Mouse (Mus musculus): ENCODE measurements around the gene Pdcd4.
A peak's percentile ranks its signal among the peaks of the same experiment; 100 is the strongest.

Pdcd4 gene

DNA sequence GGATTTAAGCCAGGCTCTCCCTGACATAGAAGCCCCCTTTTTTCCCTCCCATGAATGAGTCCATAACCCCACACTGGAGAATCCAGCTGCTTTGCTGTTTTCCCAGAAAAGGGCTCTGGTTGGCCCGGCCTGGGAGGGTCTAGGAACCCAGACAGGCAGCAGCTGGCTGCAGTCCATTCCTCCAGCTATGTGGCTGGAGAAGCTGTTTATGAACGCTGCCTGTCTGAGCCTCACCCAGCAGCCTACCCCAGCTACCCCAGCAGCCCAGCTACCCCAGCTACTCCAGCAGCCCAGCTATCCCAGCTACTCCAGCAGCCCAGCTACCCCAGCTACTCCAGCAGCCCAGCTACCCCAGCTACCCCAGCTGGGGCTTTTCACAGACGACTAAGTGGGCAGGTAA is at the start of gene Pdcd4:
Gene Pdcd4, plus strand, starts transcription at position 171 of the 400 bp plus-strand sequence.
- no peak for DNase-seq

DNA sequence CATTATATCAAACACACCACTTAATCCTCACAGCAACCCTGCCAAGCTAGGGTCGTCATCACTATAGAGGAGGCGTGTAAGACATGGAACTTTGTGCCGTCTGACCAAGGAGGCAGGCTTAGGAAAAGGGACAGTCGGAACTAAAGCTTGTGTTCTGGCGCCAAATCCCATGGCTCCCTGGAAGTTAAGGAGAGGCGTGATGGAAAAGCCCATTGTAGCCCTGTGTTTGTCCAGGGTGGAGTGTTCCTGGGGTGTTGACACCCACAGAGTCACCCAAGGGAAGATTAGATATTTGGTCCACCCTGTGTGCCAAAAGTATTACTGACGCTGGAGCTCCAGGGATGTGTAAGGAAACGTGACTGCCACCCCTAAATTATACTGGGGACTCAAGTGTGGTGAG is 48.1 kb upstream of the Pdcd4 start:
- no peak for DNase-seq

DNA sequence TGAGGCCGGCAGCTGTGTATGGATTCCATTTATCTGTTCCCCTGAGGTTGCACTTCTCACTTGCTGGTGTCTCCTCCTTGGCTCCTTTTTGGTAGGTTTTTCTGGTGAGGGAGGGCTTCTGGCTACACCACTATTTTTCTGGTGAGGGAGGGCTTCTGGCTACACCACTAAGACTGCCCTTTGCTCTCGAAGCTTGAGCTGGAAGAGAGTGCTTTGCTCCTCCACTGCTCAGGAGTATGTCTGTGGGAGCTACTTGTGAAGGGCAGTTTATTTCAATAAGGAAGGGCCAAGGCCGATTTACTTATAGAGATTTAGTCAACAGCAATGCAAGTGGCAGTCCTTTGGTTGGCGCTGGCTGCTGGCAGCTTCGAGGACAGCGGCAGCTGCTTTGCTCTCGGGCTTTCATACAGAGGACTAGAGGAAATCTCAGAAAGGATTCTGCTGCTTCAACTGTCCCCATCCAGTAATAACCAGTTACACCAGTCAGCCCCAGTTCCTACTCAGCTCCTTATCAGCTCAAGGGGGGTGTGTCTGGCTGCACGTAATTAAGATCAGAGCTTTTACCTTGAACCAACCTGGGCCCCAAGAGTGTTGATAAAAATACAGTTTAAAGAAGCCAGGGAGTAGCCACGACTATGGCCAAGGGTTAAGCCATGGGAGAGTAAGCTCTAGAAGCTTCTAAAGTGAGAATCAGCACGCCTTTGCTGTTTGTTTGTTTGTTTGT is 43.6 kb upstream of the Pdcd4 start:
- DNase-seq, result no peak

DNA sequence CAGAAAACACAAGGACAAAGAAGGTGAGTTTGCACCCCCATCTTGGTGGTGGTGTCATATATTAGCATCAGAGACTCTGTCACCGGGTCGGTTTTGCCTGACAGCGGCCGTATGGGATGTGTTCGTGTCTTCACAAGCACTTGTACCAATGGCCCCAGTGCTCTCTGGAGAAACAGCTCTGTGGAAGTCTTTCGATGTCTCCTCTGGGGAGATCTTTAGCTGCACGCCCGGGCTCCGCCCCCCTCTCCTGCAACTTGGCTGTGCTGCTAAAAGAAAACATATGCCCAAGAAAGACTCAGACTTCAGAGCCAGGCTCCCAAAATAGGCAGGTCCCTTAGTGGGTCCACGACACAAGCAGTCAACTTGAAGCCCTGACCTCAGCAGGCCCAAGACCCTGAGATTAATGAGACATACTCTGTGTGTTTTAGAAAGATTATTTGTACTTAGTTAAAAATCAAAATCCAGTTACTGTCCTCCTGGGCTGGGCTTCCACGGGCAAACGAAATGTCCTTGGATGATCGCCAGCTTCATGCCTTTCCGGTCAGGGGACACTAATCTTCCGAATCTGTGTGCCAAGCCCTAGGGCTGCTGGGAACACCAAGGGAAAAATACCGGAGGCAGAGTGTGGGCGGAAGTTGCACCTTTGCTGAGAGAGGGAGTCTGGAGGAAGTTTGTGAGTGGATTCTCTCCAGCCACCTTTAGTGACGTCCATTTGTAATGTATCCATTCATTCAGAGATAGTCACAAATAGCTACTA is 41.7 kb upstream of the Pdcd4 start:
- peak; percentile 91 for DNase-seq

DNA sequence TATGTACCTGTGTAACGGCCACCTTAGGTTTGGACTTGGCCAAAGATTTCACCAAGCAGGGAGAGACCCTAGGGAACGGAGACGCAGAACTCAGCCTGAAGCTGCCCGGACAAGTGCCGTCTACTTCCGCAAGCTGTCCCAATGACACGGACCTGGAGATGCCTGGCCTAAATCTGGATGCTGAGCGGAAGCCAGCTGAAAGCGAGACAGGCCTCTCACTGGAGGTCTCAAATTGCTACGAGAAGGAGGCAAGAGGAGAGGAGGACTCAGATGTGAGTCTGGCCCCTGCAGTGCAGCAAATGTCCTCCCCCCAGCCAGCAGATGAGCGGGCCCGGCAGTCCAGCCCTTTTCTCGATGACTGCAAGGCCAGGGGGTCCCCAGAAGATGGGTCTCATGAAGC is 40.7 kb upstream of the Pdcd4 start:
- DNase-seq, result no peak

DNA sequence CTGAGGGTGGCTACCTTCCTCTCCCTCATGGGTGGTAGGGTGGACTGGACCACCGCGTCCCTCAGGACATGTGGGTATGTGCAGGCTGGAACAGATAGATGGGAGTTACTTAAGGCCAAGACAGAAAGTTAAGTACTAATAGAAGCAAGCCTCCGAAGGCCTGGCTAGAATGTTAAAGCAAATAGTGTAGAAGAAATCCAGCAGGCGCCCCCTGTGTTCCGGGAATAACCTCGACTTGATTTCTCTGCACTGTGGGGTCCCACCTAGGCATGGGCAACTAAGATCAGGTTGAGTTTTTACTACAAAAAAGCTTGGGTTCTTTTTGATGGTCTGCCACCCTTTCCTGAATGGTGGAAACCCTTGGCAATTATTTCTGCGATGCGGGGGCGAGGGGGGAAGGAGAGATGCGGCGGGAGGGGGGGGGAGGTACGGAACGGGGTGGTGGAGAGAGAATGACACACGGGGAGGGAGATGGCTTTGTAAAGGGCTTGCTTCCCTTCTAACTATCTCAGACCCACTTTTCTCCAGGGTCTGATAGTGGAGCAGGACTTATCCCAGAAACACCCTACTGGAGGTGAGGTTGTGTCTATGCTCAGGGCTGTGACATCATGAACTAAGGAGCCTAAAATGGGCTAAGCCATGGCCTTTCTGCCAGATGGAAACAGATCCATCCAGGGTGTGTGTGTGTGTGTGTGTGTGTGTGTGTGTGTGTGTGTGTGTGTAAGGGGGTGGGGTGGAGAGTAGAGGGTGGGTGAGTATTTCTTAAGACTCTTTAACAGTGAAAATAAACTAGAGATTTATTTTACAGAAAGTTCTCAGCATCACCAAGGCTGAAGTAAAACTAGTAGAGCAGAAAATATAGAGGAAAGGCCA is 40.0 kb upstream of the Pdcd4 start:
- no peak for DNase-seq

DNA sequence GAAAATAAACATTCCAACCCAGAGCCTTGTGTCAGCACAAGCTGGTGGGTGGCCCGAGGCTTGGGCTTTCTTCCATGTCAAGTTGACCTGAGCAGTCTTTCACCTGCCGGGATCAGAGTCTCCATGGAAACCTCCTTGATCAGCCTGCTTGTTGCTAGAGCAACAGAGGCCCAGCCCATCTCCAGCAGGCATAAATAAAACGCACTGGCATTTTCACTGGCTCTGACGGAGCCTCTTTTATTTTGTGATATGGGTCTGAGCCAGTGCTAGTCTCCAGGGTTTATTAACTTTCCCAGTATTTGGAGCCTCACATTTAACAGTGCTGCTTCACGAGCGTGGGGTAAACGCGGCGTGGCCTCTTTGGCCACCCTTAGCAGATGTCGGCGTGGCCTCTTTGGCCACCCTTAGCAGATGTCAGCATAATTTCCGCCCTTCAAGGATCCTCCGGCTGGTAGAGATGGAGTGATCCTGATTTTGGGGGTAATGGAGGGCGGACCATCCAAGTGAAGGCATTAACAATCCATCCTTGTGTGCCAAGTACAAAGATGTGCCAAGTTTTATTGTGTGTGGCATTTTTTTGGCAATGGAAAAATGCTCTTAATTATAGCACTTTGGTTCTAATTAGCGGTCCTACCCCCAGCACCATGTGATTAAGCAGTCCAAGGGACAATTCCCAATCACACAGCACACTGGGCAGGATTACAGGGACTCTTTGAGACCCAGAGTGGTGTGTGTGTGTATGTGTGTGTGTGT is 39.2 kb upstream of the Pdcd4 start:
- peak; percentile 38 for DNase-seq

DNA sequence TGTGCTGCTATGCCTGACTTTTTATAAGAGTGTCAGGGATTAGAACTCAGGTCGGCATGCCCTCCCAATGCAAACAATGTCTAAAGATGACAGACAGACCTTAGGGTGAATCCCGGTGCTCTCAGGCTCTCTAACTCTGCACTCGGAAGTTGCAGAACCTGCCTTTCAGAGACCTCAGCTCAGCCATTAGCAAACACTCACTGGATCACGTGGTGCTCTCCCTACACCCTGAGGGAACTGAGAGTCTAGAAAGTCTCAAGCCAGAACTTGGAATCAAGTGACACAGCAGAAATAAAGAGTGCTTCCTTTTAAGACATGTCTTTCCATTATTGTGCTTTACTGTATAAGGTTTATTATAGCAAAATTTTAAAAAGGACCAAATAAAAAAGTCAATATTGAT is 37.1 kb upstream of the Pdcd4 start:
- peak; percentile 68 for DNase-seq

DNA sequence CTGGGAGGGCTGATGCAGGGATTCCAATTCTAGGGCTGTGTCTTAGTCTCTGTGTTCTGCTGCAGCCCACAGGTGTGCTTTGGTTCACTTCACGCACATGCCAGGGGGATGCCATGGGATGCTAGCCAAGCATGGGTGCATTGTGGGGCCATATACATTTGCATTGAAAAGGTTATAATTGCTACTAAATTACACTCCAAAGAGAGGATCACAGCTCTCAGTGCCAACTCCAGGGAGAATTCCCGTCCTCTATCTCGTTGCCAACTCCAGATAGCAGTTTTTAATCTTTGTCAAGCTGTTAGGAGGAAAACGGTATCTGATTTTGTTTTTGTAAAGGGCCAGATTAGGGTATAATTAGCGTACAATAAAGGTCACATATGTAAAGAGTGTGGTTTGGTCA is 36.2 kb upstream of the Pdcd4 start:
- DNase-seq, result no peak

DNA sequence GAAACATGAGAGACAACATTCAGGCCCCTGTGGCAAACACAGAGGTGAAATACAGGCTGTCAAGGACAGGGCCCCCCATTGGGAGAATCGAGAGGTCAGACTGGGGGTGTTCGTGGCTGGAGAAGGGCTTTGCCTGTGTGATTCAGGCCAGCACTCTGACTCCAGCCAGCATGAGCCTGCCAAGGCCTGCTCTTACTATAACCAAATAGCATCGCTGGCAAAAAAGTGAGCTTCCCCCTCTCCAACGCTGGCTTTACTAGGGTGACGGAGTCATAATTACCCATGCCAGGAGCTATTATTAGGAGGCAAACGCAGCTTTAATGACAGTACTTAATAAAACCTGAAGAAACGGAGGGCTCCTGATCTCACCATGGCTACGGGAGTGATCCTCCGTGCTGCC is 35.2 kb upstream of the Pdcd4 start:
- DNase-seq, result no peak

DNA sequence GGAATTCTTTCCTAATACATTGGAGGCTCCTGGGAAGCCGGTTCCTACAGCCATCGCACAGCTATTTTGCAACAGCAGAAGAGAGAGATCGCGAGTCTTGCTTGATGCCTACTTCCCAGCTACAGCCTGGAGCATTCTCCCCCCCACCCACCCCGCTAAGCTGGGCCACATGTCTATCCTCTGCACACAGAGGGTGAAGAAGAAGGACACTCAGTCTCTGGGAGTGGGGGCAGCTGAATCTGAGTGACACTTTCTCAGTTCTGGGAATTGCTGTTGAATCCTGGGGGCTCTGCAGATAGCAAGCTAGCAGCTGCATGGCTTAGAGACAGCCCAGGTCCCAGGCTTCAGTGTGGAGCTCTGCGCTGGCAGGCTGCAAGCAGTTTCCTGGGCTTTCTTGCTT is 34.1 kb upstream of the Pdcd4 start:
- DNase-seq, result no peak

DNA sequence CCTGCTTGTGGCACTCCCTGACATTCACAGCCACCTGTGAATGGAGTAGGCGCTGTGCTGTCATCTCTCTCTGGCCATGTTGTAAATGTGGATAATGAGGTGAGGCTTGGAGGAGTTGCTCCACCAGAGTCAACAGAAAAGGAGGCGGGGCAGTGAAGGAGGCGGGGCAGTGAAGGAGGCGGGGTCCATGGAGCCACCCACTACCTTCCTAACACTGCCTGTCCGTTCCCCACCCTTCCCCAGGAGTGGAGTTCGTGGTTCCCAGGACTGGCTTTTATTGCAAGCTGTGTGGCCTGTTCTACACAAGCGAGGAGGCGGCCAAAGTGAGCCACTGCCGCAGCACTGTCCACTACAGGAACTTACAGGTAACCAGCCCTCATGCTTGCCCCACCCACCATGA is 32.9 kb upstream of the Pdcd4 start:
- peak; percentile 49 for DNase-seq

DNA sequence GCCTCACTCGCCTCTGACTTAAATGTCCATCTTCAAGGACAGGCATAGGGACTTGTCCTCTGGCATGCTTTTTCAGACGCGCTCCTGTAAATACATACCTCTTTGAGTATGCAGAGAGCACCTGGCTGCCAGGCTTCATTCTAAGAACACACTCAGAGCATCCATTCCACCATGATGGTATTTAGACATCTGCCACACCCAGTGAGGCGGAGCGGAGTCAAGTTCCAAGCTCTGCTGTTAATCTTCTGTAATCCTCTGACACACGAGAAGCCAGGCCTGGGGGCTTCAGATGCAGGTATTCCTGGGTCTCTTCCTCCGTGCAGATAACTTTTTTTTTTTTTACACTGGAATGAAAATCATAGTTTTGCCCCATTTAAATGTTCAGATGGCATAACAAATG is 32.4 kb upstream of the Pdcd4 start:
- DNase-seq, result no peak

DNA sequence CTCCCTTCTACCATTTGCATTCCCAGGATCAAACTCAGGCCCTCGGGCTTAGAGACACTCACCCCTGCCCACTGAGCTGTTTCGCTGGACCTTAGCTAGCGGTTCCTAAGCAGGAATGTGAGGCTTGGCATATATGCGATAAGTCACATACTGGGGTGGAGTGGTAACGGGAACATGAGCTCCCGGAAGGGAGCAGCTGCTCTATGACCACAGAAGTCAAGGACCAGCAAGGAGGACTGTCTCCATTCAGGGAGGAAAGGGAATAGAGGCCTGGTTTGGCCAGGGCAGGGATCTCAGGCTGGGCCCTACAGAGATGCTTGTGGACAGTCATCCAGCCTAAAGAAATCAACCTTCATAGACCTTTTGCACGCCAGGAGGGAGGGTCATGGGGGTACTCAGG is 30.7 kb upstream of the Pdcd4 start:
- no peak for DNase-seq

DNA sequence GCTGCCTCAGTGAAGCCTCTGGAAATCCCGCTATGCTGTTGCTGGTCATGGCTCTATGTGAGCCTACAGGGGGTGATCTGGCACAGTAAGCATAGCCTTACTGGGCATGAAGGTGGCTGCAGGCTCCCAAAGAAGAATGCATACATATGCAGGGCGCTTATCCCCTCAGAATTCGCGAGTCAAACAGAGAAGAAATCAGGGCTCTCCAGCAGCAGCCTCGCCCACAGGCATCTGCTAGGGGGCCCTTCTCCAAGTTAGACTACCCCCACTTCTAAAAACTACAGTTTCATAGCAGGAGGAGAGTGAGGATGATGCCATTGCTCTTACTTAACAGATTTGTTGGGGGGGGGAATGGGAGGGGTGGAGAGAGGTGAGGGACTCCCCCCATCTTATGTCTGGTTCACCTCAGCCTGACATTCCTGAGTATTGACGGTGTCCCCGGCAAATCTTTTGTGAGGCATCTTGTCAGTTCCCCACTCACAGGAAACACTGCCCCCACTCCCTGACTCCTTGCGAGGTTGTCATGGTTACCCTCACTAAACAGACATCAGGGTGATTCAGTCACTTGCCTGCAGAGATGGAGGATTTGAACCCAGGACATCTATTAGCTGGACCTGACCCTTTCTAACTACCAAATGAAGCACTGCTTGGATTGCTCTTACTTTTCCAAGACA is 29.3 kb upstream of the Pdcd4 start:
- DNase-seq, result no peak

DNA sequence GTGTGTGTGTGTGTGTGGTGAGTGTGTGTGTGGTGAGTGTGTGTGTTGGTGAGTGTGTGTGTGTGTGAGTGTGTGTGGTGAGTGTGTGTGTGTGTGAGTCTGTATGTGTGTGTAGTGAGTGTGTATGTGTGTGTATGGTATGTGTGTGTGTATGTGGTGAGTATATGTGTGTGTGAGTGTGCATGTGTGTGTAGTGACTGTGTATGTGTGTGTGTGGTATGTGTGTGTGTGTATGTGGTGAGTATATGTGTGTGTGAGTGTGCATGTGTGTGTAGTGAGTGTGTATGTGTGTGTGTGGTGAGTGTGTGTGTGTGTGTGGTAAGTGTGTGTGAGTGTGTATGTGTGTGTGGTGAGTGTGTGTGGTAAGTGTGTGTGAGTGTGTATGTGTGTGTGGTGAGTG is 24.8 kb upstream of the Pdcd4 start:
- no peak for DNase-seq

DNA sequence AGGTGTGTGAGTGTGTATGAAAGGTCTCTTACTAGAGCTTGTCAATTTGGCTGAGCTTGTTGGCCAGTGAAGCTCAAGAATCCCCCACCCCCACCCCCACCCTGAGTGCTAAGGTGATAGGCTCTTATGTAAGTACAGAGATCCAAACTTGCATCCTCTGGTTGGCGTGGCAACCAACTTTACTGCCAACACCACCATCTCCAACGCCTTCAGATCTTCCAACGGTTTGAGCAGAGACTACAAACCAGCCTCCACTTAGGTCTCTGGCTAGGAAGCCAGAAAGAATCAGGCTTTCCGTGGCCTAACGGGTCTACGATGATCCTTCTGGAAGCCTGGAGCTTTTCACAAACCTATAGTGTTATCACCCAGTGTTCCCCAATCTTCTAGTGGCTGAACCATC is 23.9 kb upstream of the Pdcd4 start:
- no peak for DNase-seq

DNA sequence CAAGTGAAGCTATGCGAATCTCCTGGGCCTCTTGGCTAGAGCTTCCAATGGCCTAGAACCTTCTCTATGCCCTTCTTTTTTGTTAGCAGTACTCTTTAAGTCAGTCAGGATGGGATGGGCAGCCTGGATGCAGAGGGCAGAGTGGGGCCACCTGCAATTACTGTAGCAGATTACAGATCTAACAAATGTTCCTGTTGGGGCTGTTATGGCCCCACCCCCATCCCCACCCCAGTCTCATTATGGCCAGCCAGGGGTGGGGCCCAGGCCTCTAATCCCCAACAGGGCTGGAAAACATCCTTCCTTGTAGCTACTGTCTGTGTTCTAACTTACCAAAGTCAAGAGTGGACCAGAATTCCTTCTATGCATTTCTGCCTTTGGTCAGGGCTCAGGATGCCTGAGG is 23.2 kb upstream of the Pdcd4 start:
- no peak for DNase-seq

DNA sequence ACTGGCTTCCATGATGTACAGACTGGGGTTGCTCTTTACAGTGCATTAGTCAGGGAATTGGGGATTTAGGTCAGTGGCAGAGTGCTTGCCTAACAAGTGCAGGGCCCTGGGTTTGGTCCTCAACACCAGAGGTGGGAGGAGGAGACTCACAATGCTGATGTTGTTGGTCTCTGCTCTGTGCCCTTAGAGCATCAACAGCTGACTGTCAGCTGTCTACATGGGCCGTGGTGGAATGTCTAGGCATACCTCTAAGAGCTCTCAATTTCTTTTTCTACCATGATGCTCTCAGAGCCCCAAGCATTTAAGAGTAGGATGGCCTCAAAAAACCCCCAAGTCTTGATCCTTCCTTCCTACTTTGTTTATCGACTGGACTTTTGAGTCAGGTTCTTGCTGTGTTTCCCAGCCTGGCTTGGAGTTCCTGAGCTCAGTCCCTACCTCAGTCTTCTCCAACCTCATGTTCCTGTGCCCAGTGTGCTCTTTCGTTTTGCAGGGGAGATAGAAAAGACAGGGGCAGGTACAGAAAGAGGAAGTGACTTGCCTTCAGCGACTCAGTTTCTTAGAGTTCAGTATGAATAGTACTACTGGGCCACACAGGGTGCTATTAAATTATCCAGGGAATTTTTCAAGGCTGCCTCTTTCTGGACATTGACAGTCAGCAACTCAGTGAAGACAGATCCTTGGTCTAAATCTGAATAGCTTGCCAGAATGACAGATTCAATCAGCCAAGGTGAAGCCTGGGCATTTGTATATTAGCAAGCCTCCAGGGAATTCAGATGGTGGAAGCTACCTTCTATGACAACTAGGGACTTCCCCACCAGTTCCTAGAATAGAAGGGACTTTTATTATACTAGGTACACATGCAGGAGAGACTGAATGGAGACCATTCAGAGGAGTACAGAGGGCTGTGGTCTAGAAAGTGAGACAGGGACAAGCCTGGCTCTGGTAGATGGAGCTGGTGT is 22.3 kb upstream of the Pdcd4 start:
- DNase-seq, result no peak

DNA sequence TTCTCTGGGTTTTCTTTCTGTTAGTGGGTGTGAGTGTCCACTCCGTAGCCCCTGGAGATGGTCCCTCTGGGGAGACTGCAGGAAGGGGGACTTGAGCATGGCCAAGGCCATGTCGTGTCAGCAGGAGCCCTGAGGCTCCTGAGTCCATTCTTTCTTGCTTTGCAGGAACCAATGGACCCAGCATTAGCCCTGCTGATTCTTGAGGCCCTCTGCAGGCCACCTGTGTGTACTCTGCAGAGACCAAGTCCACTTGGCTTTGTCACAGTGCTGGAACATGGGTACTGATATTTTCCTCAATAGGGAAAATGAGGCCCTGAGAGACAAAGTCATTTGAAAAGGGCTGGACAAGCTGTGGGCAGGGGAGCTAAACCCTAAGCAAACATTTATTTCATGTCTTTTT is 21.5 kb upstream of the Pdcd4 start:
- no peak for DNase-seq

DNA sequence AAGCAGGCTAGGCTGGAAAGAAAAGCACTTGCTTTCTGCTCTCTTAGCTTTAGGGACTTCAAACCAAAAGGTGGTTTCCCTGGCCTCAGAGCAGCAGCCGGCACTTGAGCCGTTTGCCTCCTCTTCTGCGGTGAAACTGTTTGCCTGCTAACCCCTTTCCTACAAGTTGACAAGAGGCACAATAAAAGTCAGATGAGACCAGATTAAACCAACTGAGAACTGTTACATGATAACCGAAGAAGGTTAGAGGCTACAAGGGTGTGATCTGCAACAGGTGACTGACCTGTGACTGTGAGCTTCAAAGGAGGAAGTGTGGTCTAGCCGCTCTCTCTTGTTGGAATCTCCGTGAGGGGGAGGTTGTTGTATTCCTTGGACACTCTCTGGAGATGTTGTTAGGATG is 20.5 kb upstream of the Pdcd4 start:
- no peak for DNase-seq
